Mouse (Mus musculus): ENCODE measurements around the gene Clnk. TPM values are rescaled to one million over a fixed set of nuclear protein-coding genes. Genes with fewer than 3 reads are reported as not detected.

Gene Clnk
- polyA plus RNA-seq, 1 experiment from 2014 or later, result 0.05 TPM

GRCm38 (mm10) chr5:38687694-38688093 is 188.9 kb downstream of the Clnk start:
- WGBS (ENCODE audit: insufficient replicate concordance), result 41% methylated on average over 1 of the region's 1 CpGs
- no peak for ATAC-seq (ENCODE audit: low read depth)

GRCm38 (mm10) chr5:38684164-38684911 is 192.3 kb downstream of the Clnk start, which contains the start of gene Zfp518b:
Zfp518b (minus strand) TSS chr5:38684826.
- peak within 1 kb of the TSS; percentile 41 for H3K27ac ChIP-seq (ENCODE audit: low read length)
- WGBS (ENCODE audit: insufficient replicate concordance), result under 1% methylated on average over 77 of the region's 89 CpGs
- no peaks in the 10 kb centered on the region for H3K9me3 ChIP-seq (replicated peaks; ENCODE audit: control insufficient read depth, low read length)
- ATAC-seq (ENCODE audit: low read depth), result peak; percentile 83
- H3K36me3 ChIP-seq (ENCODE audit: control insufficient read depth, insufficient read depth), result no peaks in the 10 kb centered on the region
- 0 out of 2 replicates have a peak, but pooled peaks cover 3% of the 10 kb centered on the region for H3K27me3 ChIP-seq (ENCODE audit: control insufficient read depth, insufficient read depth, low read depth, low read length)
- H3K4me3 ChIP-seq (ENCODE audit: low read depth, low read length), result peak within 1 kb of the TSS; percentile 68
- H3K4me2 ChIP-seq (ENCODE audit: low read depth, low read length), result peak within 1 kb of the TSS; percentile 70
- no peaks in the 10 kb centered on the region; the same call in 1 of the 2 replicates for H3K4me1 ChIP-seq (ENCODE audit: control insufficient read depth, low read depth, low read length)
- peak within 1 kb of the TSS; percentile 59 for H3K9ac ChIP-seq (ENCODE audit: low read depth, low read length)

More at GRCm38 (mm10) chr5:38687694-38688093, 188.9 kb downstream of the Clnk start:
- no peak overlapping the region for H3K4me2 ChIP-seq (ENCODE audit: low read depth, low read length)
- H3K9ac ChIP-seq (ENCODE audit: low read depth, low read length), result no peak overlapping the region
- no peaks in the 10 kb centered on the region for H3K36me3 ChIP-seq (ENCODE audit: control insufficient read depth, insufficient read depth)
- H3K27ac ChIP-seq (ENCODE audit: low read length), result no peak overlapping the region
- no peaks in the 10 kb centered on the region; the same call in 1 of the 2 replicates for H3K4me1 ChIP-seq (ENCODE audit: control insufficient read depth, low read depth, low read length)
- no peak overlapping the region for H3K4me3 ChIP-seq (ENCODE audit: low read depth, low read length)
- no peaks in the 10 kb centered on the region for H3K9me3 ChIP-seq (replicated peaks; ENCODE audit: control insufficient read depth, low read length)
- 0 out of 2 replicates have a peak, but pooled peaks cover 3% of the 10 kb centered on the region for H3K27me3 ChIP-seq (ENCODE audit: control insufficient read depth, insufficient read depth, low read depth, low read length)

- no peak for ATAC-seq (ENCODE audit: low read depth)
- no peaks in the 10 kb centered on the region for H3K9me3 ChIP-seq (replicated peaks; ENCODE audit: control insufficient read depth, low read length)
- no peak overlapping the region for H3K4me2 ChIP-seq (ENCODE audit: low read depth, low read length)
- H3K27me3 ChIP-seq (ENCODE audit: control insufficient read depth, insufficient read depth, low read depth, low read length), result no peaks in the 10 kb centered on the region
- H3K36me3 ChIP-seq (ENCODE audit: control insufficient read depth, insufficient read depth), result no peaks in the 10 kb centered on the region
- no peaks in the 10 kb centered on the region for H3K4me1 ChIP-seq (ENCODE audit: control insufficient read depth, low read depth, low read length)
- H3K4me3 ChIP-seq (ENCODE audit: low read depth, low read length), result no peak overlapping the region
- H3K9ac ChIP-seq (ENCODE audit: low read depth, low read length), result no peak overlapping the region
- WGBS (ENCODE audit: insufficient replicate concordance), result 62% methylated on average over 5 of the region's 5 CpGs
- H3K27ac ChIP-seq (ENCODE audit: low read length), result no peak overlapping the region
Measured at GRCm38 (mm10) chr5:38658836-38659235, 217.8 kb downstream of the Clnk start.

Other genes with a start within 250 kb of the Clnk start
- 1.7 and 1.8 TPM in 2 replicates for gene Zfp518b, start 192.0 kb downstream of the Clnk start, polyA plus RNA-seq (2015; fragmentation: Nextera tagmentation; extraction: Ambion mirVana)